Mouse (Mus musculus) fibroblast of lung, adult 2 months (primary cell): Measurements from ENCODE around the gene Nfe2l2.
"Not testable (repeated sequence)": the region's sequence is repeated elsewhere in the genome, so short reads cannot be mapped to it uniquely, and the experiment has no call there.

ENCODE experiments used
- DNase-seq: peaks from one replicate; pipeline ENCODE4 v3.0.0-alpha.2; 2011; ENCODE audit warnings: low read depth

Gene Nfe2l2

DNA sequence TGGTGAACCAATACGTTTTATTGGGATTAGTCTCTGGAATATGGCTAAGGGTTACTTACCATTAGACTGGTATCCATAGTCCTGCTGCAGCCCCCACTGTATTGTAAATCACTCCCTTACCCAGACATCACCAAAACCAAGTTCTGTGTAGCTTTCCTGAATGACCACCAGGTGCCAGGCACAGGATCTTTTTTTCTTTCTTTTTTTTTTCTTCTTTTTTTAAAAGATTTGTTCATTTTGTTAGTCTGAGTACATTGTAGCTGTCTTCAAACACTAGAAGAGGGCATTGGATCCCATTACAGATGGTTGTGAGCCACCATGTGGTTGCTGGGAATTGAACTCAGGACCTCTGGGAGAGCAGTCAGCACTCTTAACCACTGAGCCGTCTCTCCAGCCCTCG lies 8.6 kb upstream of the Nfe2l2 start:
- DNase-seq: no peak

DNA sequence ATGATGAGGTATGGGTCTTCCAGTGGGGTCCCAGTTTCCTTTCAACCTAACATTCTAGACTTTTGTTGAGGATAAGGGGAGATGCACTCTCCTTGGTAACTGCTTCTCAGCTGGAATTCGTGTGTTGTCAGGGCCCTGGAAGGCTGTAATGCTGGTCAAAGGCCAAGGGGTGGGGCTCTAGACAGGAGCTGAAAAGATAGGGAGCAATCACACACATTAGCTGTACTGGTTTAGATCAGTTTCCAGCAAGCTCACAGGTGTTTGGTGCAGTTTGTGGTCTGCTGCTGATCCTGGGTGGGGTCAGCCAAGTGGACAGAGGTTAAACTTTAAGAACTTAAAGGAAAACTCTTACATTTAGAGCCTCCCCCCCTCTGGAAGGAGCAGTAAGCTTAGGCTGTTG lies 3.0 kb upstream of the Nfe2l2 start:
- no peak for DNase-seq

DNA sequence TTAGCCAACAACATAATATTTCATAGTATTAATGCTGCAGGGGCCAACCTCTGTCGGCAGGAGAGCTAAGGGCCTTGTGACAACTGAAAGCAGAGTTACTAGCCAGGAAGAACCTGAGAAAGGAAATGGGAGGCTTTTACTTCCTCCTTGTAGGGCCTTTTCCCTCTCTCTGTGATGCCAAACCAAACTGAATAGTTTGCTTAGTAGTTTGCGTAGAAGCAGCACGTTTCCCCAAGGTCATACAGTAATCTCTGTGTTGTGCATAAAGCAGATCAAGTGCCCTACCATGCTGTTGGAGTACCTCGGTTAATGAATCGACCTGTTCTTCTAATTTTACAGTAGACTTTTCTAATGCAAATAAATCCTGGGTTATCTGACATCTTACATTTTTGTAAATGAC lies 2.0 kb upstream of the Nfe2l2 start:
- no peak for DNase-seq

DNA sequence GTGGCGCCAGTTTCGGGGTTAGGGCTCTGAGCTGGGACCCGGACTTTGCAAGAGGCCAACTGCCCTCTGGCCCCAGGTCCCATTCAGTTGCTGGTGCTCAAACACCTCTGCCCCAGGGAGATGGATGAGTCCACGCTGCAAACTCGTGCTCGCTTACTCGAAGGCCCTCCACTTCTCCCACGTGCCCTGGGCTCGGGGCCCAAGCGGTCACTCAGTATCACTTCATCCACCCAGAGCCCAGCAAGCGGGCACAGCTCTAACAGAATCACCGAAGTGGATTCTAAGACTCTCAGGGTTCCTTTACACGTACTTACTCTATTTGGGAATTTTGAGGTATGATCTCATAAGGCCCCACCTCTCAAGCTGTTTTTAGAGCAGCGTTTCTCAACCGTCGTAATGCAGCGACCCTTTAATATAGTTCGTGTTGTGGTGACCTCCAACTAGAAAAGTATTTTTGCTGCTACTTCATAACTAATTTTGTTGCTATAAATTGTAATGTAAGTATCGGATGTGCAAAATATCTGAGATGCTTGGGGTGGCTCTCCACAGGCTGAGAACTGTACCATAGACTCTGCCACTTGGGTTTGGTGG lies 816 bp upstream of the Nfe2l2 start:
- DNase-seq: no peak

DNA sequence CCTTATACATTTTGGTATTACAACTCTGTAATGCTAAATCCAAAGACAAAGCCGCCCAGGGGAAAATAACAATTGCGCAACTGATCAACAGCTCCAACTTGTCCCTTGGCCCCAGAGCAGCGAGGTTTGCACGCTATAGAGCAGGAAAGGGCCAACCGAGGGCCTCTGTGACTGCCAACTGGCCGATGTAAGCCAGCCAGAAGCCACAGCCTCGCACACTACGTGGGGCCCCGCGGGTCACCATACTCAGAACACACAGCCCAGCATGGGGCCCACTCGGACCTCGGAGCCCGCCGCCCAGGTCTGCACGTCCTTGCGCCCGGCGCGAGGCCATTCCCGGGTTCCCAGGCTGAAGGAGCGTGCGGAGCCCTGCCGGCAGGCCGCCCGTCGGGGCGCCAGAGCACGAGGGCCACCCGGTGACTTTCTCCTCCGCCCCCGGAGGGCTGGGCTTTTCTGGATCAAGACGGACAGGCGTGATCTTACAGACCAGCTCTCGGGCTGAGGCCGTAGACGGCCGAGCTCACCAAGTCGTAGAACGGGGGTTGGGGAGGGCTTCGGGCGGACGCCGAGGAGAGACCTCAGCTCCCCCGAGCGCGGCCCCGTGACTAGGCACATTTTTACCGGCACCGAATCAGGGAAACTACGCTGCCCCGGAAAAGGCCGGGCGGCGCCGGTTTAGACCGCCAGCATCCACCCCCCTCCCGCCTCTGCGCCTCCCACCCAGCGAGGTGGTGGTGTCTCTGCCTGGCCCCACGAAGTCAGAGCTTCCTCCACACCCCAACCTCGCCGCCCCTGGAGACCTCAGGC lies 863 bp downstream of the Nfe2l2 start:
- peak; percentile 78 for DNase-seq

DNA sequence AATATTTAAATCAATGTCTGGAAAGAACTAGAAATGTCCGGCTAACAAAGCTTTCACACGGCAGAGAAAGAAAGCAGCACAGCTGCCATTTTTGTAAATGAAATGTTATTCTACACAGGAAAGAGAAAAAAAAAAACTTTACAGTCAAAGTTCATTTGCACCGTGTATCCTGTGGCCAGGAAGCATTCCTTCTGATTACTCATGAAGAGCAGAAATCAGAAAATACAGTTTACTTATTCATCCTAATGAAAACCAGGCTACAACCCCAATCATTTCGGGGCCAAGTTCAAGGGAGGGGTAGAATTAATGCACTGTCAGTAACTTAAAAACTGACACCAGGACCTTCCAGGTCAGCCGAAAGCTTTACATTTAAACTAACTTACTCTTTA lies 1.9 kb downstream of the Nfe2l2 start:
- no peak for DNase-seq

DNA sequence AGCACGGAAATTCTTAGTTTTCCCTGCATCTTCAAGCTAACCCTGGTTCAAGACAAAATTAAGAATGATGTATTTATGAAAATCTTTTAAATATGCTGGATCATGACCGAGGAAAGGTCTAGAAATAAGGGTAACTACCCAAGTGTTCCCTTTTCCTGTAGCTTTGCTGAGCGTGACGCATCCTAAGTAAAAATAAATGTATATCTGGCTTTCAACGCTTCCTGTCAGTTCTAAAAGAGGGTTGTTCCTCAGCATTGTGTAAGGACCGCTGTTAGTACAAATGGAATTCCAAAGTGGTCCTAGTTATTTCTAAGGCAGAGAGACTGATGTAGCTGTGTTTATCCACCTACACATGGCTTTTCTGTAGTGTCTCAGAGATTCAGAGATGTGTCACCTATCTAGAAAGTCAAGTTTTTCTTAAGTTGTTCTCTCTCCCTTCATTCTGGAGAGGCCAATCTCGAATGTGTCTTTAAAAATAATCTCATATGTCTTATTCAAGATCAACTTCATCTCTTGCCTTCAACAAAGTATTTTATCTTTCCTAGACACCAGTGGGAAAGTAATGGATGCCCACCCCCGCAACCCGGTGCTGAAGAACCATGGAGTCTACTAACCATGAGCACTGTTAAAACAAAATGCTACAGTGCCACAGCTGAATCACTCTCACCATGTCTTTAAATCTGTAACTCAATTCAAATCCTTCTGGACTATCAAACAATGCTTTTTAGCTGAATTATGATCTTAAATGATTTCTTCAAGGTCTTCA lies 2.4 kb downstream of the Nfe2l2 start:
- no peak for DNase-seq

DNA sequence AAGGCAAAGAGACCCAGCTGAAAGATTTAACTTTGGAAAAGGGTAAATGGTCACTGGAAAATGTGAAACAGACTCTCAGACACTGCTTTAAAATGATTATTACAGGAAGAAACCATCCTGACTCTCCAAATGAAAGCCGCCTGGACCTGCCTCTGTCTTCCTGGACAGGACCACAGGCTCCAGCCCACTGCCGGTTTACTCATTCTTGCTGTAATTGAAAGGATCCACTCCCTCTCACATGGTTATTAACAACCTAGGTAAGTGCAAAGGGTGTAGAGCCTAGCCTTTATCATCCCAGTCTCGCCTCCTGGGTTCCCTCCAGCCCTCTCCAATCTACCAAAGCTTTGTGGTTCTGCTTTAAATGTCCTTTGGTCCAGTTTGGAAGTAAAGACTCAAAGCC lies 3.2 kb downstream of the Nfe2l2 start:
- no peak for DNase-seq

DNA sequence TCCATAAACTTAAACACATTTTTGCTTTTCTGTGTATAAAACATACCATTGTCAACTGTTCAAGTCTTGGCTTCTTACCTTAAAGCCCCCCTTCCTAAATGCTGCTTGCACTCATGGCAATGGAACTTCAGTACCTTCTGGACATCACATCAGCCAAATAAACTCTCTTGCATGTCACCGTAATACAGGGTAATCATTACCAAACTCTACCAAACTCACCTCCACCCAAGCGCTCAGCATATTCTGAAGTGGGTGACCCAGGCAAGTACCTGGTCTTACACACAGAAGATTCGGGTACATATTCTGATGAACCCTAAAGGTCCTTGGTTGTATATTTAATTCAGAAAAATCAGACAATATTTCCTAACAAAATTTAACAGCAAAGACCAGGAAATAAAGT lies 3.9 kb downstream of the Nfe2l2 start:
- no peak for DNase-seq

DNA sequence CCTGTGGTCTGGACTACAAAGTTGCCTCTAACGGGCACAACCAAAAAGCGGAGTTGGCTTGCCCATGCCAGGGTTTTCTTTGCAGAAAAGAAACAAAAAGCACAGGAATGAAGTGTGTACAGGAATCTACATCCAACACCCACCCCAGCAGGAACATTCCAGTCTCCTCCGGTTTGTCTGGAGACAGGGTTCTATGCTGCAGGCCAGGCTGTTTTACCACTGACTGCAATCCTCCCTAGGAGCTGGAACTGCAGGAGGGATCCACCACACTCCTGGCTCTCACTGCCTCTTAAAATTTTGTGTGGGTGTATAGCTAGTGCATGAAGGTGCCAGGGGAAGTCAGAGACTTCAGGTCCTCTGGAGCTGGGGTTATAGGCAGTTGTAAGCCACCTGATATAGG lies 5.6 kb downstream of the Nfe2l2 start:
- DNase-seq: no peak

DNA sequence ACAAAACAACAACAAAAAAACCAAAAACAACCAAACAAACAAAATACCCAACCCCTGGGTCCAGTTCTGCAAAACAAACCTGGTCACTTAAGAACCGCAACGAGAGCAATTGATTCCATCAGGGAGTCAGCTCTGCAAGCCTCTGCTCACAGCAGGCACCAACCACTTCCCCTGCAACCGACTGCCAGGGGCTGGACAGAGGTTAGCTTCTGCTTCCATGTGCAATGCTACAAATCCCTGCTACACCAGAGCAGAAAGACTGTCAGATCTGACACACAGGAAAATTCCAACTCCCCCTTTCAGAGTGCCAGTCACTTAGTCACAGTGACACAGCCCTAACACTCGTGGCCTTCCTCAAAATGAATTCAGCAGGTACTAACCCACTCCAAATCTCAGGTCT lies 6.4 kb downstream of the Nfe2l2 start:
- DNase-seq: no peak

DNA sequence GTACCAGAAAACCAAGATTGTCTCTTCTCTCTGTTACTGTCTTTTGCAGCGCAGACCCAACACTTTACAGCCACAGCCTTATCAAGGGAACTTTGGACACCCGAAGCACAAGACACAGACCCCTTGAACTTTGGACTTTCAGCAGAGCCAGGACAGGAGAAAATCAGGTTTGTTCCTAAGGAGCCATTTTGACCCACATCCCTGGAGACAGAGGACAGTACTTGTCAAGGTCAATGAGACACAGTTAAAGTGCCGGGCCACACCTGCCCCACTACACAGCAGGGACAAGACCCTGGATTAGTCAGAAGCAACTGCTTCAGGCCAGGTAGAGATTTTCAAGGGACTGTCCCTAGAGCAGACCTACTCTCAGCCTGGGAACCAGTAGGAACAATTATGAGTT lies 7.2 kb downstream of the Nfe2l2 start:
- no peak for DNase-seq

DNA sequence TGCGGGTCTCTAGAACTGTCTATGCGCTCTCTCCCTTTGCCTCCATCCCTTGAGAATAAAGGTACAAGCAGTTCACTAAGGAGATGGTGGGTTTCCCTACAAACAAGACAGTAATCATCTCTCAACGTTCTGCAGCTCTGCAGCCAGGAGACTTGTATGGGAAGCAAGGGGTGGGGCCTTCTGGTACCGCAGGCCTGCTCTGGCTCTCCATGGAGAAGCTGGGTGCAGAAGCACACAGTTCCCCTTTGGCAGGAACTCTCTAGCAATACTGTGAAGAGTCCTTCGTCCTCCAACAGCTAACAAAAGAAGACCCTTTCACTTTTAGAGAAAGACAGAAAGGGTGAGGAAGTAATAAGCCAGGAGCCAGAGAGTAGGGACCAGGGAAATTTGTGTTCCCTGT lies 8.1 kb downstream of the Nfe2l2 start:
- no peak for DNase-seq

DNA sequence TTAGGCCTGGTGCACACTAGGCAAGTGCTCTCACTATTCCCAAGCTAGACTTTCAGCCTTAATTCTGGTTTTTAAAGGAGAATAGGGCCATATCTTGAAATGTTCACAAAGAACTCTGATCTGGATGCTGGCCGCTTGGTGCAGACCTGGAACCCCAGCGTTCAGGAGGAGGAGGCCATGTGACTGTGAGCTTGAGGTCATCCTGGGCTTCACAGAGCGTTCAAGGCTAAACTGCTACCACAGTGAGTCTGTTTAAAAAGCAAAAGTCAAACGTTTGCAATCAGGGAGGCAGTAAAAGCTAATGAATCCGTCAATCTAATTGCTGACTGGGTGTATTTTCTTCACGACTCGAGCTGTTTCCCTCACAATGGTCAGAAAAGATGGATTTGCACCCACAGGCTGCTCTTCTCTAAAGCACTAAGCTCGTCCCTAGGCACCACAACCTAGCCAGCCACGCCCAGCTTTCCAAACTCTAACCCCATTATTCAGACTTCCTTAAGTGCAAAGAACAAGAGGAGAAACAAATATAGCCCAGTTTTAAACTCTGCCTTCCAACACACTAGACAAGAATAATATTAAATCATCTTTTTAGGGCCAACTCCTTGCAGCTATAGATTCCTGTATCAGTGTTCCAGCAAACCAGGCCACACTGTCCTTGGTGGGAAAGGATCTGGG lies 8.6 kb downstream of the Nfe2l2 start:
- no peak for DNase-seq

DNA sequence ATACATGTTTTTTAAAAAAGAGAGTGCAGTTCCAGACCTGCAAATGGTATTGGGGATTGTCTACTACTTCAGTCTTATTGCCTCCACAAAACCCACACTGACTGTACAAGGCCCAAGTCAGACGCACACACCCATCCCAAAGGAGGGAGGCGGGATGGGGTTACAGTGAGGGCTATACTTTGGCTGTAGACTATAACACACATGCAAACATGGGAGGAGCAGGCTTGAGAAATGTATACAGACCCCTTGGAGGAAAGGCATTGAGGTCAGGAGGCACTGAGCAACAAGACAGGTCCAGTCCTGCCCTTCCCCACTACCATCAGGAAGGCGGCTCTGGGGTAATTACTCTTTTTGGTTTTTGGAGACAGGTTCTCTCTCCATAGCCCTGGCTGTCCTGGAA lies 9.5 kb downstream of the Nfe2l2 start:
- DNase-seq: not testable (repeated sequence)

DNA sequence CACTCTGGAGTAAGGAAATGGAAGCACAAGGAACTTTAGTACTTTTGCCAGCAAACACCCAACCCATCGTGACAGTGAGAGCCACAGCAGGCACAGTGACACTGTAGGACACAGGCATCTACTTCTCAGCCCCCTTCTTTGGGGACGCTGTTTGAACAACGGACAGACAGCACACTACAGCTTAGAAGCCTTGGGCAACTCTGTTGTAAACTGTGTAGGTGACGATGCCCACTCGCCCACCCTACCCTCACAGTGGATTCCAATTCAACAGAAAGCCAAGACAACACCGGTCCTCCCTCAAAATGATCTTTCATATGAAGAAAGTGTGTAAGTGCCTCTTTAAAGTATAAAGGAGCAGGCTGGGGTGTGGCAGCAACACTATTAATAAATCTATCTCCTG lies 12.1 kb downstream of the Nfe2l2 start:
- no peak for DNase-seq

DNA sequence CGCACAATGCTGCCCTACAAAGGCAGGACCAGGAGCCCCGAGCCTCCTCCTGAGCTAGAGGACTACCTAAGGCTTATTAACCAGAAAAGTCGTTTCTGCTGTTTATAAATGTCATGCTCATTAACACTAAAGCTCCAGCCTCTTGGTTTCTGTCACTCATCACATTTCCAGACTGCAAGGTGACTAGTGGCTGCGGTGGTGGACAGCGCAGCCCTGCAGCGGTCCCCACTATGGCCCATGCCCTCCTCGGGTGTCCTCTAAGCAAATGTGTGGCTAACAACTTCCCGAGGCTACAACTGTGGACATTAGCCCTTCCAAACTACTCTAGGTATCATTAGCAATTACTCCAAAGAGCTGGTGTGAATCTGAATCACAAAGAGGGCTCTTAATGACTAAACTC lies 13.1 kb downstream of the Nfe2l2 start:
- DNase-seq: no peak

DNA sequence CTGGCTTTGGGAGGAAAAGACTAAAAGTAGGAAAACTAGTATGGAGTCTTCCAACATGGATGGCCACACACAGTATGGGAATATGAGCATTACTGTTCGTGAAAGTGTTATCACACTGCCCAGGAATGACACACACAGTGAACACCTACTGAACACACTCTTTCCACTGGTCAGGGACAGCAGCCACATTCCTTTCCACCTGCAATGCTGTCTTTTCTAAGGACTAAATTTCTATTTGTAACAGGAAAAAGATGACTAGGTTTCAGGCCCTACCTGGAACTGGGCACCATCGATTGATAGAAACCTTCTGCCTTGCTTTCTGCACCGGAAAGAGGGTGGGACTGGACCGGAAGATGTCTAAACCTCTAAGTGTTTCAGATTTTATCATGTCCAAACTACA lies 13.8 kb downstream of the Nfe2l2 start:
- no peak for DNase-seq

DNA sequence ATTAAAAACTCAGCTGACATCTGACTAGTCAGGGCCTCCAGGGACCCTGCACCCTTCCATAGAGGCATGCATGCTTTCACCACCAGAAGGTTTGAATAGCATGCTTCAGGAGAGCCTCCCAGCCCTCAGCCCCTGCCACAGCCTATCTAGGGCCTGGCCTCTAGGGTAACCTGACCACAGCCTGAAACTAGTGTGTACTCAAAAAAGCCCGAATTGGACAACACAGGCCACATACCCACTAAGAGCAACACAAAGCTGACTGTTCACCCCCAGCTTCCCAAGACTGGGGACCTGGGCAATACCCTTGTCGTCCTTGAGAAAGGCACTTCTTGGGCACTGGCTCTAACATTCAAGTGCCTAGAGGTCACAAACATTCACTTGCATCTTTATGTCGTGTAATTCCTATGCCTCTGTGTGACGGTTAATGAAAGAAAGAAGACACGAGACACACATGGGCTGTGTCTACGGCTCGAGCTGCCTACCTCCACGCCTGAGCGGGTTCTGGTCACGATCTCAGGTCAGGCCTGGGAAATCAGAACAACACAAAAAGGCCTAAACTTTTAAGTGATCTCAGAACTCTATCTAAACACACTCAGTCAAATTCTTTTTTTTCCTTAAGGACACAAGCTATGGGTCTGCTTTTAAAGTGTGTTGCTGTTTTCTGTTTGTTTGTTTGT lies 14.8 kb downstream of the Nfe2l2 start:
- DNase-seq: no peak

DNA sequence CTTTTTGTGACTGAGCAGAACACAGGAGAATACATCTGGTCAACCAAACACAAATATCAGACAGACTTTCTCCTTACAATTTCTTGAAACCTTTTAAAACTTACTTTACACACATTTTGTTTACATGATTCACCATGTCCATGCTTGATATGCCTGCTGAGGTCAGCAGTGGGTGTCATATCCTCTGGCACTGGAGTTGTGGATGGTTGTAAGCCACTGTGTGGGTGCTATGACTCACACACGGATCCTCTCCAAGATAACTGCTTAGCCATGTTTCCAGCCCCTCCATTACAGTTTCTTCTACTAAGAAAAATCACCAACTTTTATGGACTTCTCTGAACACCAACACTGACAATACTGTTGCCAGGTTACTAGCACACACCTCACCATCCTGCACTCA lies 15.5 kb downstream of the Nfe2l2 start:
- DNase-seq: no peak

DNA sequence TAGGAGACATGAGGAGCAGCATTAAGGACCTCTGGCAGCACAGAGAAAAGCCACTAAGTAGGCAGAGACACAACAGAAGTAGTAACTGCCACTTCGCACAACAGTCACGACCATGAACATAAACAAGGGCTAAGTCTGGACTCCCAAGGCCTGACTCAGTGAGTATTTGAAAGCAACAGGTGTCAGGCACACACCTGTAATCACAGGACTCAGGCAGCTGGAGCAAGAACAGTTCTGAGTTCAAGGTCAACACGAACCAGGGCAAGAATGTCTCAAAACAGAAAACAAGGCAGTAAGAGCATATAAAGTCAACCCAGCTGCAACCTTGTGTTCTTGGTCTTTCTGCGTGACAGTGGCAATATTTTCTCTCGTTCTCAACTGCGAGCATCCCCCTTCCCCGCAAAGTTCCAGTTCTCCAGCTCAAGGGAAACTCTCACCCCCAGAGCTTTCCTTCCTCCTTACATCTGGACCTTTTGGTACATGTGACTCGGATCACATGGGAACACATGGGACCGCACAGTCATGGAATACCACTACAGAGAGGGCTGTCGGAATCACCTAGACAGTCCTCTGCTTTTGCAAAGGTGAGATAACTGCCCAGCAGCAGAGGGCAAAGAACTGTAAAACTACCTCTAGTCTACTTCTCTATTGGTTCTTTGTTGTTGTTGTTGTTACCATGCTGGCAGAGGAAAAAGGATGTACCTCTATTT lies 17.2 kb downstream of the Nfe2l2 start:
- no peak for DNase-seq

DNA sequence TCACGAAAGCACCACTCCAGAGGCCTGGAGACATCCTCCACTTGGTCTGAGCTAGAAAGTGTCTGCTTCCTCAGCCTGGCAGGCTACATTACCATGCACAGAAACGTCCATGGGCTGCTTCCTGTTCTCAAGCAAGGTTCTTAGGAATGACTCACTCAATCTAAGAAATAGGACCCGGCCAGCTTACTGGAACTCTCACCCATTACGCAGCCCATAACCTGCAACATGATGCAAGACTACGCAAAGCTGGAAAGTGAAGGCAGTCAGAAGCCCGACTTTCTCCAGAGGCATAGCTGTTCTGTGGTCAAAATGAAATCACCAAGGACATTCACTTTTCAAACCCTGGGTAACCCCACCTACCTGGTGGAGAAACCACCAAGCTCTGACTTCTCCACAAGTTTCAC lies 19.0 kb downstream of the Nfe2l2 start:
- DNase-seq: peak; percentile 87
